Mouse (Mus musculus) MEL-GATA-1-ER (cell line): ENCODE data around the gene Dennd5b.

Experiments used
- DNase-seq: peaks from one replicate; pipeline ENCODE4 v3.0.0-alpha.2; 2012; ENCODE audit warnings: low read depth; ENCODE audit errors: extremely low read depth

The Dennd5b gene

GRCm38 (mm10) chr6:148955641-148956420, 145.6 kb downstream of the Dennd5b start:
- DNase-seq = no peak

GRCm38 (mm10) chr6:148946881-148947405, 154.5 kb downstream of the Dennd5b start:
- DNase-seq = peak; percentile 33

GRCm38 (mm10) chr6:148946409-148946742, 155.1 kb downstream of the Dennd5b start, which contains the start of gene Sinhcaf:
Sinhcaf (minus strand) TSS chr6:148946467.
- peak; percentile 93 for DNase-seq

- peak; percentile 31 for DNase-seq
These were observed 155.7 kb downstream of the Dennd5b start for GRCm38 (mm10) chr6:148945509-148946408.

- no peak for DNase-seq
These were observed 156.5 kb downstream of the Dennd5b start for GRCm38 (mm10) chr6:148944767-148945508.

- DNase-seq = no peak
These were observed 157.1 kb downstream of the Dennd5b start for GRCm38 (mm10) chr6:148944344-148944766.

- DNase-seq = no peak
These were observed 157.8 kb downstream of the Dennd5b start for GRCm38 (mm10) chr6:148943695-148944094.

GRCm38 (mm10) chr6:148942406-148942805, 159.1 kb downstream of the Dennd5b start:
- DNase-seq = no peak

GRCm38 (mm10) chr6:148941880-148942279, 159.6 kb downstream of the Dennd5b start:
- DNase-seq = no peak

GRCm38 (mm10) chr6:148940383-148940782, 161.1 kb downstream of the Dennd5b start:
- DNase-seq = peak; percentile 28
